30 mouse cellular contexts compared by ENCODE assay signal in the genomic region with DNA sequence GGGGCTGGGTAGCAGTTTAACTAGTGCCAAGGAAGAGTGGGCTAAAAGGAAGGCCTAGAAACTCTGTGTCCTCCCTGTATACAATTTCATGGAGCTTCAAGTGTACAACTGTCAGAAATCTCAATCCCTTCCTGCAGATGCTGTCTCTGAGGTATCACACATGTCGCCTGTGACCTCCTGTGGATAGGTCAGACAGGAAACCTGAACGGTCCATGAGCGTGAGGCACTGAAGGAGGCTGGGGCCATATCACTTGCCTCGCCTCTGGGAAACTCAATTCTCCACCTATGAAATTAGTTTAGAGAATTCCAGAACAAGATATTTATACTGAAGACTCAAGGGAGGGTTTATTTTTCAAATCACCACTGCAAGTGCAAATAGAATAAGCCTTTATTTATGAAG.
A peak's percentile ranks its signal among the peaks of the same experiment; 100 is the strongest.
DNase-seq lines count a peak whose midpoint lies in the region; ATAC-seq and TF ChIP-seq lines count a peak whose summit lies in the region.
"Had no signal": no experiment of that assay in that cellular context is flagged by ENCODE, and none has a peak within 500 bp of the region (broad histone marks: within the 10 kb centered on the region; RNA-seq: fewer than 3 reads in every experiment).

No protein-coding gene starts in this region.

- no peak overlapping the region for H3K4me3 ChIP-seq in gastrocnemius, adult 2 months
- H3K4me3 ChIP-seq in limb, embryonic 13.5 days, result no peak overlapping the region
- H3K4me3 ChIP-seq in limb, embryonic 10.5 days, result no peak overlapping the region
- no peak overlapping the region for H3K4me3 ChIP-seq in embryonic facial prominence, embryonic 14.5 days (ENCODE audit: low read depth, low read length)
- H3K4me3 ChIP-seq: erythroblast, embryonic 14.5 days; hindbrain, embryonic 15.5 days; limb, embryonic 12.5 days; liver, embryonic 12.5 days; megakaryocyte, embryonic 14.5 days; neural tube, embryonic 15.5 days had no signal

- H3K9me3 ChIP-seq in limb, embryonic 13.5 days, result no peaks in the 10 kb centered on the region
- H3K9me3 ChIP-seq in limb, embryonic 10.5 days (replicated peaks), result no peaks in the 10 kb centered on the region
- no peaks in the 10 kb centered on the region for H3K9me3 ChIP-seq in embryonic facial prominence, embryonic 14.5 days (ENCODE audit: control insufficient read depth, low read length)
- H3K9me3 ChIP-seq: hindbrain, embryonic 15.5 days; limb, embryonic 12.5 days; liver, embryonic 12.5 days; neural tube, embryonic 15.5 days had no signal

- DNase-seq in gastrocnemius, adult 2 months, result peak; percentile 62
- no peak for DNase-seq in gastrocnemius, postnatal 25 days
- no peak for DNase-seq in limb, embryonic 10.5 days (ENCODE audit: low spot score)
- peak; percentile 59 for DNase-seq in embryonic facial prominence, embryonic 14.5 days (ENCODE audit: low spot score)
- peak; percentile 62 for DNase-seq in skeletal muscle tissue, adult 2 months (ENCODE audit: low read depth, low spot score)
- no peak for DNase-seq in lung, postnatal 25 days (ENCODE audit: low spot score)
- DNase-seq: adrenal gland, postnatal 10 days; cerebellum, adult 8-10 months; cerebellum, postnatal 25 days; gastrocnemius, postnatal 10 days; heart, adult 11 months; heart, postnatal 36 days; kidney, adult 18-20 months; layer of hippocampus, adult 9-11 months; liver, postnatal 0 days; lung, postnatal 4 days; right cerebral cortex, postnatal 14 days; thymus, adult 18-20 months; thymus, postnatal 25 days had no signal

- WGBS in limb, embryonic 13.5 days, result 57% methylated on average over 4 of the region's 4 CpGs
- WGBS in limb, embryonic 10.5 days, result 68% methylated on average over 4 of the region's 4 CpGs
- 36% methylated on average over 4 of the region's 4 CpGs for WGBS in embryonic facial prominence, embryonic 14.5 days

- TF ChIP-seq CTCF in gastrocnemius, adult 2 months (IDR thresholded peaks at IDR 0.05), result no peak

- no peak overlapping the region for H3K4me2 ChIP-seq in limb, embryonic 13.5 days (replicated peaks)
- H3K4me2 ChIP-seq in embryonic facial prominence, embryonic 14.5 days (ENCODE audit: low read depth, low read length), result no peak overlapping the region
- H3K4me2 ChIP-seq: heart, embryonic 11.5 days; hindbrain, embryonic 15.5 days; limb, embryonic 12.5 days; liver, embryonic 12.5 days; neural tube, embryonic 15.5 days had no signal

- intact Hi-C loops in gastrocnemius, adult 2 months (cut with DNase I), result loop anchor here (5.0 kb wide), 1 partner anchor 211 kb away; no protein-coding TSS in a partner anchor

- H3K4me1 ChIP-seq in limb, embryonic 13.5 days, result peaks cover 19% of the 10 kb centered on the region
- H3K4me1 ChIP-seq in limb, embryonic 10.5 days, result peaks cover 35% of the 10 kb centered on the region
- H3K4me1 ChIP-seq in embryonic facial prominence, embryonic 14.5 days (ENCODE audit: control insufficient read depth, insufficient read depth, low read length), result peaks cover 8% of the 10 kb centered on the region; the same call in 1 of the 2 replicates
- H3K4me1 ChIP-seq: liver, embryonic 12.5 days; megakaryocyte, embryonic 14.5 days had no signal

- H3K27me3 ChIP-seq in limb, embryonic 13.5 days, result no peaks in the 10 kb centered on the region
- no peaks in the 10 kb centered on the region for H3K27me3 ChIP-seq in limb, embryonic 10.5 days (ENCODE audit: low read depth, poor library complexity, severe bottlenecking)
- no peaks in the 10 kb centered on the region for H3K27me3 ChIP-seq in embryonic facial prominence, embryonic 14.5 days (replicated peaks; ENCODE audit: control insufficient read depth, insufficient read depth, low read length)
- H3K27me3 ChIP-seq: hindbrain, embryonic 15.5 days; limb, embryonic 12.5 days; liver, embryonic 12.5 days; neural tube, embryonic 15.5 days; Patski had no signal

- peak overlapping the region; percentile 78 for H3K27ac ChIP-seq in gastrocnemius, adult 2 months
- H3K27ac ChIP-seq in limb, embryonic 13.5 days, result no peak overlapping the region
- no peak overlapping the region for H3K27ac ChIP-seq in limb, embryonic 10.5 days
- no peak overlapping the region for H3K27ac ChIP-seq in embryonic facial prominence, embryonic 14.5 days (replicated peaks; ENCODE audit: low read depth, low read length)
- H3K27ac ChIP-seq: kidney, postnatal 0 days; limb, embryonic 12.5 days; liver, embryonic 12.5 days; neural tube, embryonic 15.5 days had no signal

- H3K9ac ChIP-seq in limb, embryonic 13.5 days, result no peak overlapping the region
- no peak overlapping the region for H3K9ac ChIP-seq in embryonic facial prominence, embryonic 14.5 days (ENCODE audit: low read depth, low read length)
- H3K9ac ChIP-seq: hindbrain, embryonic 15.5 days; limb, embryonic 12.5 days; liver, embryonic 12.5 days; liver, postnatal 0 days; neural tube, embryonic 15.5 days had no signal

- ATAC-seq in limb, embryonic 13.5 days (ENCODE audit: low FRiP score, low read depth), result 0 out of 2 replicates have a peak, but pooled peaks have one; percentile 30
- 0 out of 2 replicates have a peak, but pooled peaks have one; percentile 44 for ATAC-seq in embryonic facial prominence, embryonic 14.5 days (ENCODE audit: low read depth)
- ATAC-seq: forebrain, embryonic 16.5 days; liver, embryonic 12.5 days; liver, postnatal 0 days; Patski had no signal

- no peaks in the 10 kb centered on the region for H3K36me3 ChIP-seq in limb, embryonic 13.5 days
- H3K36me3 ChIP-seq in limb, embryonic 10.5 days, result no peaks in the 10 kb centered on the region
- H3K36me3 ChIP-seq in embryonic facial prominence, embryonic 14.5 days (ENCODE audit: control insufficient read depth, insufficient read depth, low read length), result no peaks in the 10 kb centered on the region
- H3K36me3 ChIP-seq: hindbrain, embryonic 15.5 days; limb, embryonic 12.5 days; liver, embryonic 12.5 days; neural tube, embryonic 15.5 days had no signal

Comparison
In these comparisons a context has a peak if more than half of its experiments do, and no peak if none do; other contexts are left out.
1. DNase-seq: peak in gastrocnemius, adult 2 months (single experiment), embryonic facial prominence, embryonic 14.5 days (single experiment) and skeletal muscle tissue, adult 2 months (single experiment); none in gastrocnemius, postnatal 25 days (single experiment), limb, embryonic 10.5 days (single experiment) and lung, postnatal 25 days (single experiment).